Mouse (Mus musculus) small intestine, adult 2 months (tissue): ENCODE data around the gene Mcemp1.

Experiments
- CTCF ChIP-seq: fragments of 200-500 bp; IDR thresholded peaks from 2 replicates; pipeline ENCODE4 v1.5.1; 2012; ENCODE audit warnings: low read depth, mild to moderate bottlenecking, control low read depth, inconsistent platforms, low read length, moderate library complexity, mixed read lengths; ENCODE audit not compliant: insufficient replicate concordance, insufficient read length; ENCODE audit errors: extremely low read depth
- POLR2A ChIP-seq: fragments of 200-500 bp; IDR thresholded peaks from 2 replicates; pipeline ENCODE4 v1.6.1; 2012; ENCODE audit warnings: low read depth, mild to moderate bottlenecking, control low read depth, inconsistent platforms, low read length, moderate library complexity

DNA sequence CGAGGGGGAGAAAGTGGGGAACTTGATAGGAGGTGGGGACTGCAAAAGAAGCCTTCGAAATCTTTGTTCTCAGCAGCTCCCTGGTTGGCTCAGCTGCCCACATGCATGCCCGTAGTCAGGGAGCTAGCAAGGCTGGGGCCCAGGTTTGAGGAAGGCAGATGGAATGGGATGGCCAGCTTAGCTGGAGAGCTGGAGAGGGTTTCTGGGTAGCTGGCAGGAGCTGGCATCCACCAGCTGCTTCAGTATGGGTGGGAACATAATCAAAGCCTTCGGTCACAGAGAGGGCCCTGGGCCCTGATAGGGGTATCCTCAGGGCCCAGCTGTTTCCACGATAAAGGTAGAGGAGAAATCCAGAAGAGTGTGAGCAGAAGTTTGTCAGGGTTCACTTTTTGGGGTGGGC lies 16.9 kb downstream of the Mcemp1 start:
- TF ChIP-seq CTCF (no peak), POLR2A (no peak)
